Mouse (Mus musculus) retina, embryonic 14.5 days (tissue): ENCODE results near the gene Poldip3.

Experiments used
- DNase-seq: peaks from one replicate; pipeline ENCODE4 v3.0.0-alpha.2; 2015; ENCODE audit warnings: low spot score

Poldip3 gene

GRCm38 (mm10) chr15:83086636-83087328, 62.4 kb downstream of the Poldip3 start:
- DNase-seq: no peak

GRCm38 (mm10) chr15:83085901-83086300, 63.3 kb downstream of the Poldip3 start:
- DNase-seq: peak; percentile 60

- peak; percentile 49 for DNase-seq
Observed at GRCm38 (mm10) chr15:83084022-83084640, 65.1 kb downstream of the Poldip3 start.

- no peak for DNase-seq
Observed at GRCm38 (mm10) chr15:83083530-83083929, 65.7 kb downstream of the Poldip3 start.
